Mouse (Mus musculus): ENCODE data around the gene Fgd3. TPM values are rescaled to one million over a fixed set of nuclear protein-coding genes. Genes with fewer than 3 reads are reported as not detected.

Gene Fgd3
- polyA plus RNA-seq, 1 experiment, result 4.1 TPM

DNA sequence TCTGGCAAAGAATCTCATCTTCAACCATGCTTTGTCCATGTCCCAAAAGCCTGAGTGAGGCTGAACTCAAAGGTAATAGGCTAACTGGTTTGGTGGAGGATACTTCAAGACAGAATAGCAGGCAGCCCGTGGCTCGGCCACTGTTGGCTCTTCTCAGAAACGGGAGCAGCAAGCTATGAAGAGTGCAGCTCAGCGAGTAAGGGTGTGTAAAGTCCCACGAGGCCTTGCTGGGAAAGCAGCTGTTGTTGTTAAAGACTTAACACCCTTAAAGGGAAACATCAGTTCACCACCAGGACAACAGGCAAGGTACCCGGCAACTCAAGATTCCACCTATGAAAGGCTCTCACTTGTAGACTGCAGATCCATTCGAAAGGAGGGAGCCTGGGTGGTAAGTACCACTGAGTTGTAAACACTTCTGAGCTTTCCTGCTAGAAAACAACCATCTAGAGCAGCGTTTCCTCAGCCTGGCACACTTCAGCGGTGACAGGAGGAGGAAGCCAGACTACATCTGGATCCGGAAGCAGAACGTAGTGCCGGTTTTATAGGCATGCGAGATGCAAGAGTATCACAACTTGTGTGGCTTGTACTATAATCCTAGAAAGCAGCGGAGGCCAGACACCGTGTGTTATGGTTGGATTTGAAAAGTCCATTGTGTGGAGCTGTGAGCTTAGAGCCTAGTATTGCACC is 59.9 kb downstream of the Fgd3 start:
- Histone ChIP-seq H3K4me3 (replicated peaks; ENCODE audit: extremely low read depth, low read depth, low read length) (no peak overlapping the region), H3K4me1 (ENCODE audit: control insufficient read depth, insufficient read depth, low read length) (no peaks in the 10 kb centered on the region)
- WGBS, result 57% methylated on average over 15 of the region's 15 CpGs
- TF ChIP-seq CTCF (IDR thresholded peaks at IDR 0.05; ENCODE audit: insufficient read depth, low read length) (no peak), POLR2A (IDR thresholded peaks at IDR 0.05; ENCODE audit: borderline replicate concordance, extremely low read depth, low read depth, low read length) (no peak)
- no peak for DNase-seq

DNA sequence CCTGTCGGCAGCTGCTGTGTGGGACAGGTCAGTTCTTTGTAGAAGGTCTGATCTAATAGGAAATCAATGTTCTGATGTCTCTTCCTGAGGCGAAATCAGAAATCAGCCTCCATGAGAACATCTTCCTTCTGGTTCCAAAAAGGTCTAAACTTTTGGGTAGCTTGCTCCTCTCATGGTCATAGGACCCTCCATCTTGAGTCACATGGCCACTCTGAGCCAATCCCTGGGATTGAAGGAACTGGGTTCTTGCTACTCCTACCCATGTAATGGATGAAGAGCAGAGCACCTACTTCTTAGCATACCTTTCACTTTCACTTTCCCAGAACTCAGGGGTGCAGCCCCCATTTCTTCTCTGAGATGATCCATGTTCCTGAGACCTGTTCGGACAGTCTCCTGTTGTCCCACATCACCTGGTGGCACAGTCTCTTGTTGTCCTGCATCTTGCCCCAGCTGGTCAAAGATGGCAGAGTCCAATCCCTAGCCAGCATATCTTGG is 62.2 kb downstream of the Fgd3 start:
- TF ChIP-seq CTCF (IDR thresholded peaks at IDR 0.05; ENCODE audit: insufficient read depth, low read length), result no peak
- TF ChIP-seq POLR2A (IDR thresholded peaks at IDR 0.05; ENCODE audit: borderline replicate concordance, extremely low read depth, low read depth, low read length), result no peak
- Histone ChIP-seq H3K4me3 (replicated peaks; ENCODE audit: extremely low read depth, low read depth, low read length) (no peak overlapping the region), H3K4me1 (ENCODE audit: control insufficient read depth, insufficient read depth, low read length) (no peaks in the 10 kb centered on the region)
- 73% methylated on average over 3 of the region's 3 CpGs for WGBS
- DNase-seq, result no peak

DNA sequence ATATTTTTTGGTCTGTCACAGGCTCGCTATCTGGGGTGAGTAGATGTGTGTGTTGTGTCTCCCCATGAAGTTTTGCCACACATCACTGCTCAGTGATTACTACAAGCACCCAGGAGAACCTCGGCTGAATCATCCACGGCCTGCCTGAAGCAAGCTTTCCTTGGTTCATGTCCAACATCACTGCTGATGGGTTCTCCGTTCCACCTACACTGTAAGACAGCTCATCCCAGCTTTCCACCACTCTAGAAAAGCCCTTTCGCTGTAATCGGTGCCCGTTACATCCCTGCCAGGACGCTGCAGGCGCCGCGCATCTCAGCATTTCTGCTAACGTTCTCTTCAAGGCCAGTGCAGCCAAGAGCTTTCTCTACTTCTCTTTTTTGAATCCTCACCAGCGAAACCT is 67.4 kb downstream of the Fgd3 start:
- DNase-seq, result no peak
- TF ChIP-seq POLR2A (IDR thresholded peaks at IDR 0.05; ENCODE audit: borderline replicate concordance, extremely low read depth, low read depth, low read length), result no peak
- no peak for TF ChIP-seq CTCF (IDR thresholded peaks at IDR 0.05; ENCODE audit: insufficient read depth, low read length)
- 76% methylated on average over 13 of the region's 13 CpGs for WGBS
- H3K4me3 ChIP-seq (replicated peaks; ENCODE audit: extremely low read depth, low read depth, low read length), result no peak overlapping the region
- H3K4me1 ChIP-seq (ENCODE audit: control insufficient read depth, insufficient read depth, low read length), result peaks cover 6% of the 10 kb centered on the region

DNA sequence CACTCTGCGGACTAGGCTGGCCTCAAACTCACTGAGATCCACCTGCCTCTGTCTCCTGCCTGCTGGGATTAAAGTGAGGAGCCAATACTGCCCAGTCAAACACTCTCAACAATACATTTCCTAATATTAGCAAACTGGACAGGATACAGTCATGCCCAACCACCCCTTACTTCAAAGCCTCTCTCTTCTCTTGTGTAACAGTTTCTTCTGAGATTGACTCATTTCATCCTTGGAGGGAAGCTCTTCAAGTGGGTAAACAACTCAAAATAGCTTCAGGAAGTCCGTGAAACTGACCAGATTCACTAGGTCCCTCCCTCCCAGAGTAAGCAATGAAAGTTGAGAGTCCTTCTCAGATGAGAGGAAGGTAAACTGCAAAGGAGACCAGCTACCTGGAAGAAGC is 68.0 kb downstream of the Fgd3 start:
- no peak overlapping the region for H3K4me3 ChIP-seq (replicated peaks; ENCODE audit: extremely low read depth, low read depth, low read length)
- TF ChIP-seq CTCF (IDR thresholded peaks at IDR 0.05; ENCODE audit: insufficient read depth, low read length) (no peak), POLR2A (IDR thresholded peaks at IDR 0.05; ENCODE audit: borderline replicate concordance, extremely low read depth, low read depth, low read length) (no peak)
- no peak for DNase-seq
- 53% methylated on average over 2 of the region's 2 CpGs for WGBS
- H3K4me1 ChIP-seq (ENCODE audit: control insufficient read depth, insufficient read depth, low read length), result peaks cover 6% of the 10 kb centered on the region

DNA sequence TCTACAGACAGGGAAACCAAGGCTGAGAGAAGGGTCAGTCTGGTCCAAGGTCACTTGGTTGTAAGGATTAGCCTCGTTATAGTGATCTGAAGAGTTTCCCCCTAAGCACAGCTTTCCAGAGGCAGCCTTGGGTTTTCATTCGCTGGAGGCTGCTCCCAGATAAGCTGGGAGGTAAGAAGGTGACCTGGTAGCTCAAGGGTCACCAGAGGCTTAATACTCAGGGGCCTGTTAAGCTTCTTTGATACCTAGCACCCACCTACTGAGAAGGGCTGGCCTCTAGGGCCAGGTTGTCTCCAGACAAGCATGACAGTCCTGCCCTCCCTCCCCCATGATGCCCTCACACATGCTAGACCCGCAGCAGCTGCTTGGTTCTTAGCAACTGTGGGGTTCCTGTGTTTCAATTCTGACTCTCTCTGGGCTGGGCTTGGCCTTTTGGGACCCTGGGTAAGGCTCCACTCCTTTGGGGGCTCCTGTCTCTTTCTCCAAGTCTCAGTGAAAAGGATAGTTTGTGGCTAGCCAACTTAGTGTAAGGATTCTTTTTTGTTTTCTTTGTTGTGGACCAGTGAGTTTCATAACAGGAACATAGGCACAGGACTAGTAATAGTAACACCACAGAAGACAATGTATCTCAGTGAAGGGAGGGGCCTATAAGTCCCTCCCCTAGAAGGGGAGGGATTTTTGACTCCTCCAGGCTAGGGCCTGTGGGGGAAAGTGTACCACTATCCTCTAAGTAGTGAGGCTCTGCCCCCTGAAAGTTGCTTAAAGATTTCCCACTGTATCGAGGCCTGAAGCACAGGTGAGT is 69.2 kb downstream of the Fgd3 start:
- DNase-seq, result no peak
- no peak overlapping the region for H3K4me3 ChIP-seq (replicated peaks; ENCODE audit: extremely low read depth, low read depth, low read length)
- 58% methylated on average over 4 of the region's 4 CpGs for WGBS
- TF ChIP-seq CTCF (IDR thresholded peaks at IDR 0.05; ENCODE audit: insufficient read depth, low read length) (no peak), POLR2A (IDR thresholded peaks at IDR 0.05; ENCODE audit: borderline replicate concordance, extremely low read depth, low read depth, low read length) (no peak)
- H3K4me1 ChIP-seq (ENCODE audit: control insufficient read depth, insufficient read depth, low read length), result peaks cover 6% of the 10 kb centered on the region

DNA sequence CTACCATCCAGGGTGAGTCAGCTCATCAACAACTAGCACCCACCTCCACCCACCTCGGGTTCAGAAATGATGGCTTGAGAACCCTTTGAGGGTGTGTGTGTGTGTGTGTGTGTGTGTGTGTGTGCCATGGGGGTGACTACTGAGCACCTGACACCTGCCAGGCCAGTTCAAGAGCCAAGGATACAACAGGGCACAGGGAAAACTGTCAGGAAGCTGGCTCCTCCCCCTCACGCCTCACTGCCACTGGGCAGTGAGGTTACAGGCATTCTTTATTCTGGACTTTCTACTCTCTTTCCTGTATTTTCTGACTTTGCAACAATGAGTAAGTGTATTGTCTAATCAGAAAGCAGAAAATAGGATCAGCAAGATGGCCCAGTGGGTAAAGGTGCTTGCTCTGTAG is 70.5 kb downstream of the Fgd3 start:
- DNase-seq, result no peak
- Histone ChIP-seq H3K4me3 (replicated peaks; ENCODE audit: extremely low read depth, low read depth, low read length) (no peak overlapping the region), H3K4me1 (ENCODE audit: control insufficient read depth, insufficient read depth, low read length) (peaks cover 6% of the 10 kb centered on the region)
- 60% methylated on average over 2 of the region's 2 CpGs for WGBS
- no peak for TF ChIP-seq CTCF (IDR thresholded peaks at IDR 0.05; ENCODE audit: insufficient read depth, low read length)
- no peak for TF ChIP-seq POLR2A (IDR thresholded peaks at IDR 0.05; ENCODE audit: borderline replicate concordance, extremely low read depth, low read depth, low read length)

DNA sequence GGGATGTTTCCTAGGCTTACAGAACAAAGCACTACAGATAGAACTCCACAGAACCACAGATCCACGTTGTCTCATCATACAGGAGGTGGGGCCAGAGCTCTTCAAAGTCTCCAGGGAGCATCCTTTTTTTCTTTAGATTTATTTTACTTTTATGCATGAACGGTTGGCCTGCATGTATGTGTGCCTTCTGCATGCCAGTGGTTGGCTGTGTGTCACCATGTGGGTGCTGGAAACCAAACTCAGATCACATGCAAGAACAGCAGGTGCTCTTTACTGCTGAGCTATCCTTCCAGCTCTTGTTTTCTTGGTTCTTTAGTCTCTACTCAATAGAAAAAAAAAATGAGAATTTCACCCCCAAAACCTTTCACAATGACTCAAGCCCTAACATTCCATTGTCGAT is 71.2 kb downstream of the Fgd3 start:
- Histone ChIP-seq H3K4me3 (replicated peaks; ENCODE audit: extremely low read depth, low read depth, low read length) (no peak overlapping the region), H3K4me1 (ENCODE audit: control insufficient read depth, insufficient read depth, low read length) (peaks cover 6% of the 10 kb centered on the region)
- WGBS, result 50% methylated on average over 3 of the region's 3 CpGs
- TF ChIP-seq CTCF (IDR thresholded peaks at IDR 0.05; ENCODE audit: insufficient read depth, low read length) (no peak), POLR2A (IDR thresholded peaks at IDR 0.05; ENCODE audit: borderline replicate concordance, extremely low read depth, low read depth, low read length) (no peak)
- no peak for DNase-seq

DNA sequence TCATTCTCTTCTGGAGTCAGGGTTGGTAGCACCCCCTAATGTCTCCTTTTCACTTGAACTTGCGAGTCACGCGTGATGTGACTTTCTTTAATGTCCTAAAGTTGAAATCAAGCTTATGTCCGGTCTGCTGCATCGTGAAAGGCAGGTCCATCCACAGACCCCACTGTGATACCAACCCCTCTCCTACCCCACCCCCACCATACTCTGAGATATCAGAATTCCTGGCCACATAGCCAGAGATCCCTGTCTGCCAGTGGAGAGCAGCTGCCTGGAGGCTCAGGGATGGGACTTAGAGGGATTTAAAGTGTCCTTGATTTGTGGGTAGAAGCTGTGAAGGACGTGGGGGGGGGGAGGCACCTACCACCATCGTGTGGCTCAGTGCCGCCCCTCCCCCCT is 71.6 kb downstream of the Fgd3 start, which contains the start of gene Susd3:
Gene Susd3, minus strand, starts transcription at position 240 of the 396 bp plus-strand sequence.
- WGBS, result 22% methylated on average over 8 of the region's 8 CpGs
- Histone ChIP-seq H3K4me1 (ENCODE audit: control insufficient read depth, insufficient read depth, low read length) (peaks cover 6% of the 10 kb centered on the region), H3K4me3 (replicated peaks; ENCODE audit: extremely low read depth, low read depth, low read length) (peak within 1 kb of the TSS; percentile 66)
- DNase-seq, result no peak
- TF ChIP-seq POLR2A (IDR thresholded peaks at IDR 0.05; ENCODE audit: borderline replicate concordance, extremely low read depth, low read depth, low read length) (no peak), CTCF (IDR thresholded peaks at IDR 0.05; ENCODE audit: insufficient read depth, low read length) (no peak)

DNA sequence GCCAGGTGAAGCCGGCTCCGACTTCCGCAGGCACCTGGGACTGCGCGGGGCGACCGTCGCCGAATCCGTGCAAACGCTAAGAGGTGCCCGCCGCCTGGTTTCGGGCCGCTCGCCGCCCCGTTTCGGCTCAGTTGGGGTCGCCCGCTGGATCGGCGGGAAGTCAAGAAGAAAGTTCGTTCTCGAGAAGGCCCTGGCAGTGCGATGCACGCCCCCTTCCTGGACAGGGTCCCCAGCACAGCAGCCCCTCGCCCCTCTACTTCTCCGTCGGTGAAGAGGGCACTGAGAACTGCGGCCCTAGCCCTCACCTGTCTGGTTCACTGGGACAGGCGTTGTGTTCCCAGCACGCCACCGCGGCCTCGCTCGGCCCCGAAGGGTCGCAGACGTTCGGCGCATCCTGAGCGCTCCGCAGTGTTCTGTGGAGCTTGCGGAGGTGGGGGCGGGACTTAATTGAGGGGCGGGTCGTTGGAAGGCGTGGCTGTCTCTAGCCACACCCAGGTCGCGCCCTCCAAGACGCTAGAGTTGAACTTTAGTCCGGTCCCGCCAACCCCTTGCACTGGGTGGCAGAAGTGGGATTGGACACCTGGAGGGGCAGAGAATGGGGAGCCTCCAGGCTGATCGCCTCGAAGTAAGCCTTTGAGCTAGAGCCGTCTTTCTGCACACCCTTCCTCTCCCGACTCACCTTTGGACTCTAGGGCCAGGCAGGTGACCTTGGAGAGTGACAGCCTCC is 72.2 kb downstream of the Fgd3 start:
- peak; percentile 19 for DNase-seq
- Histone ChIP-seq H3K4me1 (ENCODE audit: control insufficient read depth, insufficient read depth, low read length) (peaks cover 6% of the 10 kb centered on the region), H3K4me3 (replicated peaks; ENCODE audit: extremely low read depth, low read depth, low read length) (peak overlapping the region; percentile 66)
- WGBS, result 2% methylated on average over 58 of the region's 58 CpGs
- TF ChIP-seq CTCF (IDR thresholded peaks at IDR 0.05; ENCODE audit: insufficient read depth, low read length), result no peak
- TF ChIP-seq POLR2A (IDR thresholded peaks at IDR 0.05; ENCODE audit: borderline replicate concordance, extremely low read depth, low read depth, low read length), result peak; percentile 25; the same call in 1 of the 2 replicates

All from lung, adult 2 months (tissue).